Mouse (Mus musculus): ENCODE results near the gene Pcdh9. TPM values are rescaled to one million over a fixed set of nuclear protein-coding genes. Genes with fewer than 3 reads are reported as not detected.

Gene Pcdh9
- total and polyA plus RNA-seq, 3 experiments = 0.70 to 1.8 (median 1.2) TPM

DNA sequence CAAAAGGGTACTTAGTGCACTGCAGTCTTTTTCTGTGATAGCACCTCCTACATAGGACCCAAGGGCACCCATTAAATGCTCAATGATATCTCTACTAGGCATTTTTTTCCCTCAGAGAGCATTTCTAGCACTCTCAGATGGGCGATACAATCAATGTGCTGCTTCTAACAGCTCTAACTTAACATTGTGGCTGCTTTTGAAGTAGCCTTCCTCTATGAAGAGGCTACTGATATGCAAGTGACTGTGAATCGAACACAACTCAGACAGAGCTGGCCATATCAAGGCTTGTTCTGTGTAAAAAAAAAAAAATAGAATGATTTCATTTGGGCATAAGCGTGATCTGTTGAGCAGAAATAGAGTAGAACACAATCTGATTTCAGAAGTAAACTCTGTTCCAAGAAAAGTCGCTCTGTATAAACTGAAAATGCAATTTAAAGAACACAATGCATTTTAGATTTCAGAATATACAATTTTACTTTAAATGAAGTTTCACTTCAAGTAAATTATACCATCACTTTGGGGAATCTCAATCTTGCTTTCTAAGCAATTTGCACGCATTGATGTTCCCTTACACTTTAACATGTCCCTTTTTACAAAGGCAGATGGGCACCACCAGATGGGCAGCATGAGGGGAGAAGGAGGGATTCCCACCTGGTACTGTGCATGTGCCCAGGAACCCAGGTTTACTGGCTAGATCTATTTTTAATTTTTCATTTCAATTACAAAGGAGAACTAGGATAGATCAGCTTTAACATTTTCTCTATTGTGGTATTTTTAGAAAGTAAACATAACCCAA, 215.0 kb downstream of the Pcdh9 start:
- H3K27me3 ChIP-seq (ENCODE audit: control insufficient read depth, insufficient read depth, low read length) = no peaks in the 10 kb centered on the region
- H3K9ac ChIP-seq (ENCODE audit: low read depth, low read length) = no peak overlapping the region
- H3K27ac ChIP-seq = no peak overlapping the region
- H3K79me2 ChIP-seq (replicated peaks; ENCODE audit: control insufficient read depth, insufficient read depth, low read length) = no peaks in the 10 kb centered on the region
- no peaks in the 10 kb centered on the region for H3K4me1 ChIP-seq (ENCODE audit: control insufficient read depth, insufficient read depth, low read length)
- no peak for DNase-seq
- no peaks in the 10 kb centered on the region for H3K36me3 ChIP-seq (ENCODE audit: control insufficient read depth, insufficient read depth, low read length)
- intact Hi-C loops (cut with DNase I) = no loop called here
- no peak overlapping the region for H3K4me3 ChIP-seq
- WGBS = 72% methylated on average over 5 of the region's 5 CpGs
- TF ChIP-seq EP300 (IDR thresholded peaks at IDR 0.05; ENCODE audit: insufficient read depth, low read depth, low read length) (no peak), POLR2A (IDR thresholded peaks at IDR 0.05; ENCODE audit: insufficient read depth, low read depth, low read length) (no peak), CTCF (IDR thresholded peaks at IDR 0.05) (no peak)

DNA sequence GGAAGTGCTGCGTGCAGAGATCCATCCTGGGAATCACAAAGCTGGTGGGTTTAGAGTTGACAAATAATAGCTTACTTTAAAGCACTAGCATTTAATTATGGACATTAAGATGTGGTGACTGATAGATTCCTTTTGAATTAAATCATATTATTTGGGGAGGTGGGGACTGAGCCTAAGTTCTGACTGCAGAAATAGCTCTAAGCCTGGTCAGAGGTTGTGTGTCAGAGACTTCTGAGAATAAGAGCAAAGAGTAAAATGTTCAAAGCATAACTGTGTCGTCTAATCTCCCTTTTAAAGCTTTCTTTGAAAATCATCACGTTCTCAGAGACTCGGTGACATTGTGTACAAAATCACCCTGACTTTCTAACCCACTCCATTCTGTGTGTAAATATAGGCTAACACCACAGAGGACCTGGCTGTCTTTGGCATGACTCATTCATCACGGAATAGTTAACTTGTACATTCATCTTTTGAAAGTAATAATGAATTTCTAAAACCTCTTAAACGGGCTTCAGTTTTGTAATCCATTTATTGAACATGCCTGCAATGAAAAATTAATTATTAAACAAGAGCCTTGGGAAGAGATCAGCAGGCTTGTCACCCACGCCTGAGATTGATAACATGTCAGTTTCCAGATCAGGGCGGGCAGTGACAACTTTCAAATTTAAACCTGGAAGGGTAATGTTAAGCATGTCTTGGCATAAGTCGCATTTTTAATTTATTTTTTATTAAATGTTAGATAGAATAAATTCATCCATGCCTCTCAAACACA, 236.3 kb downstream of the Pcdh9 start:
- TF ChIP-seq POLR2A (IDR thresholded peaks at IDR 0.05; ENCODE audit: insufficient read depth, low read depth, low read length) = no peak
- TF ChIP-seq EP300 (IDR thresholded peaks at IDR 0.05; ENCODE audit: insufficient read depth, low read depth, low read length) = no peak
- no peak for TF ChIP-seq CTCF (IDR thresholded peaks at IDR 0.05)
- WGBS = 53% methylated on average over 9 of the region's 9 CpGs
- Histone ChIP-seq H3K9ac (ENCODE audit: low read depth, low read length) (no peak overlapping the region), H3K79me2 (replicated peaks; ENCODE audit: control insufficient read depth, insufficient read depth, low read length) (no peaks in the 10 kb centered on the region), H3K4me3 (no peak overlapping the region), H3K4me1 (ENCODE audit: control insufficient read depth, insufficient read depth, low read length) (no peaks in the 10 kb centered on the region), H3K27me3 (ENCODE audit: control insufficient read depth, insufficient read depth, low read length) (no peaks in the 10 kb centered on the region), H3K27ac (no peak overlapping the region), H3K36me3 (ENCODE audit: control insufficient read depth, insufficient read depth, low read length) (no peaks in the 10 kb centered on the region)
- DNase-seq = no peak
- intact Hi-C loops (cut with DNase I) = no loop called here

DNA sequence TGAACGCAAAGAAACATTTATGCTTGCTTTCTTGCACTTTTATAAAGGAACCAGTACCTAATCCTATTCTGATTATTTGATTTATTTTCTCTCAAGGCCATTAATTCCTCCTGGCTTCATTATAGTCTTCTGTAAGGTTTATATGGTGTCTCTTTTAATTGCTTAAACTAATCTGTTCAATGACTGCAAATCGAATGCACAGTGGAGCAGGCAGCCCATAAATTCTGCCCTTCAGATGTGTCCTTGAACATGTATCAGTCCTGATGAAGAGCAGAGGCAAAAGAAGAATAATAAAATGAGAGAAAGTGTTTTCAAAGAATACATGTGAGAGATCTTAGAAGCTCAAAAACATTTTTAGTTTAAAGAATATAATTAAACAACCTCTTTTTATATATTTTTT, 263.2 kb downstream of the Pcdh9 start:
- H3K4me3 ChIP-seq = no peak overlapping the region
- intact Hi-C loops (cut with DNase I) = no loop called here
- no peak overlapping the region for H3K27ac ChIP-seq
- H3K27me3 ChIP-seq (ENCODE audit: control insufficient read depth, insufficient read depth, low read length) = no peaks in the 10 kb centered on the region
- no peaks in the 10 kb centered on the region for H3K36me3 ChIP-seq (ENCODE audit: control insufficient read depth, insufficient read depth, low read length)
- H3K79me2 ChIP-seq (replicated peaks; ENCODE audit: control insufficient read depth, insufficient read depth, low read length) = no peaks in the 10 kb centered on the region
- DNase-seq = no peak
- no peaks in the 10 kb centered on the region for H3K4me1 ChIP-seq (ENCODE audit: control insufficient read depth, insufficient read depth, low read length)
- no peak overlapping the region for H3K9ac ChIP-seq (ENCODE audit: low read depth, low read length)
- 62% methylated on average over 2 of the region's 2 CpGs for WGBS
- TF ChIP-seq EP300 (IDR thresholded peaks at IDR 0.05; ENCODE audit: insufficient read depth, low read depth, low read length) (no peak), CTCF (IDR thresholded peaks at IDR 0.05) (no peak), POLR2A (IDR thresholded peaks at IDR 0.05; ENCODE audit: insufficient read depth, low read depth, low read length) (no peak)

DNA sequence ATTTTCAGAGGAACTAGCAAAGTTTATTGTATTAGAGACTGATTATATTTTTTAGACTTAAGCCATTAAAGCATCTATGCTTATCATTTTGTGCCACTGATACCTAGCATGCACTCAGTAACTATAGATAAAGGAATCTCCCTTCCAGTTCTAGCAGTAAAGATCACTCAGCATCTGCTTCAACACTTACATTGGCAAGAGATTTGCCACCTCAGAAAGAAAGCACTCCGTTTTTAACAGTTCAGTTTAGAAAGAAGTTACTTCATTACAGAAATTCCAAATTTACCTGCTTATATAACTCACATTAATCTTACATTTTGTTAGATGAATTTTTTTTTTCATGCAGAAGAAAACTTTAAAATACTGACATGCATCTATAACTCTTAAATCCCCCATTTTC, 266.3 kb downstream of the Pcdh9 start:
- H3K9ac ChIP-seq (ENCODE audit: low read depth, low read length) = no peak overlapping the region
- no peak for TF ChIP-seq CTCF (IDR thresholded peaks at IDR 0.05)
- TF ChIP-seq EP300 (IDR thresholded peaks at IDR 0.05; ENCODE audit: insufficient read depth, low read depth, low read length) = no peak
- TF ChIP-seq POLR2A (IDR thresholded peaks at IDR 0.05; ENCODE audit: insufficient read depth, low read depth, low read length) = no peak
- WGBS = 71% methylated on average over 1 of the region's 1 CpGs

DNA sequence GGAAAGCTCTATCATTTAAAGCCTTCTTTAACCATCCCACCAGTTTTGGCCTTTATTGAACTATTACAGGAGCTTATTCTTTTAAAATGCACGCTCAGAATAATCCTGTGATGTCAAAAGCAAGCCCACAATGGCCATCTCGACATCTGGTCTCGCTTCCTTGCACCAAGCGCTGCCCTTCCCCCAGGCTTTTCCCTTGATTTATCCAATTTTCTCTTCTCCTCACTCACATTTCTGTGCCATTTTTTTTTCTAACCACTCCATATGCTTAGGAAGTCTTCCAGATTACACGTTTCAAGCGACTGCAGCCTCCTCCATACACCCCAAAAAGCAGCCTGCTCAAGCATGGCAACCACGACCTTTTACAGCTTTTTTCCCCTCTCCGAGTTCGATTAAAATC, 269.3 kb downstream of the Pcdh9 start:
- H3K27ac ChIP-seq = no peak overlapping the region
- intact Hi-C loops (cut with DNase I) = no loop called here
- 76% methylated on average over 9 of the region's 9 CpGs for WGBS
- no peaks in the 10 kb centered on the region for H3K79me2 ChIP-seq (replicated peaks; ENCODE audit: control insufficient read depth, insufficient read depth, low read length)
- H3K36me3 ChIP-seq (ENCODE audit: control insufficient read depth, insufficient read depth, low read length) = no peaks in the 10 kb centered on the region
- H3K27me3 ChIP-seq (ENCODE audit: control insufficient read depth, insufficient read depth, low read length) = no peaks in the 10 kb centered on the region
- H3K4me3 ChIP-seq = no peak overlapping the region
- H3K9ac ChIP-seq (ENCODE audit: low read depth, low read length) = no peak overlapping the region
- H3K4me1 ChIP-seq (ENCODE audit: control insufficient read depth, insufficient read depth, low read length) = no peaks in the 10 kb centered on the region
- no peak for TF ChIP-seq CTCF (IDR thresholded peaks at IDR 0.05)
- TF ChIP-seq POLR2A (IDR thresholded peaks at IDR 0.05; ENCODE audit: insufficient read depth, low read depth, low read length) = no peak
- TF ChIP-seq EP300 (IDR thresholded peaks at IDR 0.05; ENCODE audit: insufficient read depth, low read depth, low read length) = no peak
- DNase-seq = no peak

More for the DNA sequence above, 266.3 kb downstream of the Pcdh9 start:
- H3K79me2 ChIP-seq (replicated peaks; ENCODE audit: control insufficient read depth, insufficient read depth, low read length) = no peaks in the 10 kb centered on the region
- intact Hi-C loops (cut with DNase I) = no loop called here
- no peak for DNase-seq
- H3K27ac ChIP-seq = no peak overlapping the region
- H3K4me3 ChIP-seq = no peak overlapping the region
- no peaks in the 10 kb centered on the region for H3K36me3 ChIP-seq (ENCODE audit: control insufficient read depth, insufficient read depth, low read length)
- H3K27me3 ChIP-seq (ENCODE audit: control insufficient read depth, insufficient read depth, low read length) = no peaks in the 10 kb centered on the region
- no peaks in the 10 kb centered on the region for H3K4me1 ChIP-seq (ENCODE audit: control insufficient read depth, insufficient read depth, low read length)

DNA sequence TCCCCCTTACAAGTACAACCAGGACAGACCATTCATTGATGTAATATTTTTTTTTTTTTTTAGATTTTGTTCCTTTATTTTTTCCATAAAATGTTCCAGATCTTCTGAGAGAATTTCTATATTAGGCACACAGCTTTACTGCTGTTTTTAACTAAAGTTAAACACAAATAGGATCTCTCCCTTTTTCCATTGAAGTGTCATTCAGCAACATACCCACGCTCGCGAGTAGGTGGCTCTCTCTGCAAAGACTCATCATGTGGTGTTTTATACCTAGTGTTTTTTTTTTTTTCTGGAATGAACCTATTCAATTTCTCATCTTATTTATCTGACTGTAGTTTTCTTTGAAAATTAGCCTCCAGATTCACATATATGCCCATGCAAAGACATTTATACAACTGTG, 282.9 kb downstream of the Pcdh9 start:
- no peaks in the 10 kb centered on the region for H3K27me3 ChIP-seq (ENCODE audit: control insufficient read depth, insufficient read depth, low read length)
- no peaks in the 10 kb centered on the region for H3K79me2 ChIP-seq (replicated peaks; ENCODE audit: control insufficient read depth, insufficient read depth, low read length)
- no peak overlapping the region for H3K9ac ChIP-seq (ENCODE audit: low read depth, low read length)
- no peak overlapping the region for H3K27ac ChIP-seq
- TF ChIP-seq POLR2A (IDR thresholded peaks at IDR 0.05; ENCODE audit: insufficient read depth, low read depth, low read length) (no peak), CTCF (IDR thresholded peaks at IDR 0.05) (no peak), EP300 (IDR thresholded peaks at IDR 0.05; ENCODE audit: insufficient read depth, low read depth, low read length) (no peak)
- DNase-seq = no peak
- H3K4me3 ChIP-seq = no peak overlapping the region
- WGBS = 89% methylated on average over 3 of the region's 3 CpGs
- no peaks in the 10 kb centered on the region for H3K4me1 ChIP-seq (ENCODE audit: control insufficient read depth, insufficient read depth, low read length)
- H3K36me3 ChIP-seq (ENCODE audit: control insufficient read depth, insufficient read depth, low read length) = no peaks in the 10 kb centered on the region
- intact Hi-C loops (cut with DNase I) = no loop called here

Measured in heart, adult 2 months (tissue).